ENCODE assay signal across 11 mouse cellular contexts in genomic region chr4:117847011-117847410, GRCm38 (mm10). TPM values are rescaled to one million over a fixed set of nuclear protein-coding genes. Genes with fewer than 3 reads are reported as not detected.
DNase-seq lines count a peak whose midpoint lies in the region; ATAC-seq and TF ChIP-seq lines count a peak whose summit lies in the region.
"Had no signal": no experiment of that assay in that cellular context is flagged by ENCODE, and none has a peak within 500 bp of the region (broad histone marks: within the 10 kb centered on the region; RNA-seq: fewer than 3 reads in every experiment).

No protein-coding gene starts in this region.

- no peaks in the 10 kb centered on the region for H3K36me3 ChIP-seq in stomach, embryonic 16.5 days (ENCODE audit: control insufficient read depth, insufficient read depth, low read length)
- no peaks in the 10 kb centered on the region for H3K36me3 ChIP-seq in kidney, adult 2 months (ENCODE audit: control insufficient read depth, insufficient read depth, low read length)

- H3K27ac ChIP-seq in stomach, embryonic 16.5 days (ENCODE audit: low read length): 0 out of 2 replicates have a peak overlapping the region, but pooled peaks have one; percentile 16
- H3K27ac ChIP-seq in kidney, adult 2 months (ENCODE audit: insufficient read depth, low read depth, low read length): no peak overlapping the region

- H3K4me3 ChIP-seq in stomach, embryonic 16.5 days (replicated peaks; ENCODE audit: low read length): no peak overlapping the region
- no peak overlapping the region for H3K4me3 ChIP-seq in kidney, adult 2 months (ENCODE audit: insufficient read depth, low read depth, low read length)

- TF ChIP-seq POLR2A in kidney, adult 2 months (IDR thresholded peaks at IDR 0.05; ENCODE audit: low read depth, low read length): no peak

- peak; percentile 55 for DNase-seq in layer of hippocampus, adult 9-11 months
- no peak for DNase-seq in layer of hippocampus, postnatal 25 days (ENCODE audit: extremely low spot score in 1 of 2, low spot score in 1 of 2)
- DNase-seq in right cerebral cortex, postnatal 10 days (ENCODE audit: low spot score in 2 of 2): peak; percentile 82
- DNase-seq in right cerebral cortex, postnatal 4 days: no peak
- peak; percentile 58 to 66 for DNase-seq in layer of hippocampus, postnatal 10 days (ENCODE audit: low spot score in 2 of 2)
- DNase-seq in kidney, adult 2 months: no peak
- DNase-seq: adrenal gland, postnatal 10 days; heart, postnatal 14 days had no signal

- no peaks in the 10 kb centered on the region for H3K9me3 ChIP-seq in stomach, embryonic 16.5 days (replicated peaks; ENCODE audit: control insufficient read depth, low read length)

- H3K9ac ChIP-seq in stomach, embryonic 16.5 days (ENCODE audit: low read length): peak overlapping the region; percentile 23; the same call in 1 of the 2 replicates

- 55% methylated on average over 2 of the region's 2 CpGs for WGBS in stomach, embryonic 16.5 days
- WGBS in kidney, adult 2 months: 70% methylated on average over 2 of the region's 2 CpGs

- no peak for TF ChIP-seq CTCF in kidney, adult 2 months (conservative IDR thresholded peaks at IDR 0.05; ENCODE audit: insufficient read depth, insufficient read length, low read depth, low read length)

- H3K4me1 ChIP-seq in stomach, embryonic 16.5 days (ENCODE audit: control insufficient read depth, insufficient read depth, low read length): no peaks in the 10 kb centered on the region
- H3K4me1 ChIP-seq in kidney, adult 2 months (ENCODE audit: control insufficient read depth, insufficient read depth, low read length): no peaks in the 10 kb centered on the region; the same call in 1 of the 2 replicates

- ATAC-seq in stomach, embryonic 16.5 days (ENCODE audit: insufficient read depth, low FRiP score): no peak; the same call in 1 of the 2 replicates

- no peaks in the 10 kb centered on the region for H3K27me3 ChIP-seq in stomach, embryonic 16.5 days (ENCODE audit: control insufficient read depth, insufficient read depth, low read length)
- no peaks in the 10 kb centered on the region for H3K27me3 ChIP-seq in kidney, adult 2 months (replicated peaks; ENCODE audit: control insufficient read depth, insufficient read depth, low read length)

- H3K4me2 ChIP-seq in stomach, embryonic 16.5 days (ENCODE audit: low read depth, low read length): no peak overlapping the region

RNA-seq across cellular contexts. Expression of gene Slc6a9, which starts 12.7 kb away (rescaled TPM):
- total RNA-seq in layer of hippocampus, postnatal 25 days (2021): 10 to 100 TPM; 35.1 to 41.4 TPM
- total RNA-seq in layer of hippocampus, postnatal 10 days (2021): 10 to 100 TPM; 33.5 to 33.7 TPM
- polyA plus RNA-seq in stomach, embryonic 16.5 days (2015; fragmentation: Nextera tagmentation; extraction: Ambion mirVana): 15.4 and 16.9 TPM in 2 replicates
- 19.2 and 25.7 TPM in 2 replicates for polyA plus RNA-seq in kidney, adult 2 months (2012; rRNA removed)

RNA-seq across cellular contexts. Expression of gene Ccdc24, which starts 25.3 kb away (rescaled TPM):
- 1 to 10 TPM in 1 of 2 experiments, under 1 TPM in 1; 0.91 to 1.1 TPM for total RNA-seq in layer of hippocampus, postnatal 25 days (2021)
- 1 to 10 TPM; 1.8 to 2.0 TPM for total RNA-seq in layer of hippocampus, postnatal 10 days (2021)
- 0.62 and 1.6 TPM in 2 replicates for polyA plus RNA-seq in stomach, embryonic 16.5 days (2015; fragmentation: Nextera tagmentation; extraction: Ambion mirVana)
- polyA plus RNA-seq in kidney, adult 2 months (2012; rRNA removed): 2.9 and 3.3 TPM in 2 replicates
- total RNA-seq: monocyte, adult 5-6 weeks had no signal

RNA-seq across cellular contexts. Expression of gene B4galt2, which starts 36.3 kb away (rescaled TPM):
- 10 to 100 TPM; 75.6 to 76.3 TPM for total RNA-seq in layer of hippocampus, postnatal 25 days (2021)
- 100 to 1,000 TPM; 122 to 125 TPM for total RNA-seq in layer of hippocampus, postnatal 10 days (2021)
- polyA plus RNA-seq in stomach, embryonic 16.5 days (2015; fragmentation: Nextera tagmentation; extraction: Ambion mirVana): 11.4 and 14.6 TPM in 2 replicates
- polyA plus RNA-seq in kidney, adult 2 months (2012; rRNA removed): 4.9 and 9.8 TPM in 2 replicates
- total RNA-seq: common myeloid progenitor, adult 5-6 weeks; monocyte, adult 5-6 weeks had no signal

RNA-seq across cellular contexts. Expression of gene Atp6v0b, which starts 40.1 kb away (rescaled TPM):
- 100 to 1,000 TPM; 429 to 448 TPM for total RNA-seq in layer of hippocampus, postnatal 25 days (2021)
- total RNA-seq in layer of hippocampus, postnatal 10 days (2021): 100 to 1,000 TPM; 386 to 393 TPM
- polyA plus RNA-seq in stomach, embryonic 16.5 days (2015; fragmentation: Nextera tagmentation; extraction: Ambion mirVana): 224 and 241 TPM in 2 replicates
- 768 and 777 TPM in 2 replicates for polyA plus RNA-seq in kidney, adult 2 months (2012; rRNA removed)

RNA-seq across cellular contexts. Expression of gene Dph2, which starts 44.8 kb away (rescaled TPM):
- 10 to 100 TPM in 1 of 2 experiments, 1 to 10 TPM in 1; 7.9 to 11.7 TPM for total RNA-seq in layer of hippocampus, postnatal 25 days (2021)
- total RNA-seq in layer of hippocampus, postnatal 10 days (2021): 10 to 100 TPM in 1 of 2 experiments, 1 to 10 TPM in 1; 9.6 to 10.6 TPM
- 16.5 and 19.4 TPM in 2 replicates for polyA plus RNA-seq in stomach, embryonic 16.5 days (2015; fragmentation: Nextera tagmentation; extraction: Ambion mirVana)
- 9.4 and 10.1 TPM in 2 replicates for polyA plus RNA-seq in kidney, adult 2 months (2012; rRNA removed)

Comparison
In these comparisons a context has a peak if more than half of its experiments do, and no peak if none do; other contexts are left out.
1. DNase-seq: peak in layer of hippocampus, adult 9-11 months (single experiment), right cerebral cortex, postnatal 10 days (2 of 2) and layer of hippocampus, postnatal 10 days (2 of 2); none in layer of hippocampus, postnatal 25 days (0 of 2), right cerebral cortex, postnatal 4 days (single experiment) and kidney, adult 2 months (single experiment).